Mouse (Mus musculus): ENCODE results near the gene Ak7. TPM values are rescaled to one million over a fixed set of nuclear protein-coding genes. Genes with fewer than 3 reads are reported as not detected.

Ak7 gene
- polyA plus RNA-seq, 1 experiment from 2014 or later, result 0.40 TPM

Other genes starting within 250 kb of the Ak7 start
- 5.3 and 5.8 TPM in 2 replicates for gene Bdkrb2, start 142.8 kb upstream of the Ak7 start, polyA plus RNA-seq (2015; fragmentation: Nextera tagmentation; extraction: Ambion mirVana)
- 0.22 and 0.43 TPM in 2 replicates for gene Bdkrb1, start 102.9 kb upstream of the Ak7 start, polyA plus RNA-seq (2015; fragmentation: Nextera tagmentation; extraction: Ambion mirVana)
- gene Gskip, start 21.1 kb upstream of the Ak7 start, polyA plus RNA-seq (2015; fragmentation: Nextera tagmentation; extraction: Ambion mirVana), result 29.7 and 30.2 TPM in 2 replicates
- gene Atg2b, start 20.8 kb upstream of the Ak7 start, polyA plus RNA-seq (2015; fragmentation: Nextera tagmentation; extraction: Ambion mirVana), result 10.5 and 13.5 TPM in 2 replicates
- 154 and 164 TPM in 2 replicates for gene Papola, start 78.7 kb downstream of the Ak7 start, polyA plus RNA-seq (2015; fragmentation: Nextera tagmentation; extraction: Ambion mirVana)

All from intestine, embryonic 16.5 days (tissue).